Mouse (Mus musculus): ENCODE results near the gene Olfr1181.

- no peak for TF ChIP-seq CTCF (IDR thresholded peaks at IDR 0.05; ENCODE audit: low read depth, low read length)
- TF ChIP-seq GATA1 (IDR thresholded peaks at IDR 0.05; ENCODE audit: borderline replicate concordance, low read length) = no peak
- TF ChIP-seq POLR2AphosphoS5 (IDR thresholded peaks at IDR 0.05; ENCODE audit: insufficient replicate concordance, low read depth, low read length) = no peak
Measured at GRCm38 (mm10) chr2:88419051-88419450, 6.9 kb downstream of the Olfr1181 start, which contains the start of gene Olfr1180.
